8 mouse cellular contexts compared by ENCODE assay signal in genomic region chr7:63912234-63912810, GRCm38 (mm10). TPM values are rescaled to one million over a fixed set of nuclear protein-coding genes. Genes with fewer than 3 reads are reported as not detected.
DNase-seq lines count a peak whose midpoint lies in the region; ATAC-seq and TF ChIP-seq lines count a peak whose summit lies in the region.

No protein-coding gene starts in this region.

- H3K4me1 ChIP-seq in liver, adult 2 months (ENCODE audit: control insufficient read depth, insufficient read depth, low read length): peaks cover 69% of the 10 kb centered on the region
- peaks cover 55% of the 10 kb centered on the region for H3K4me1 ChIP-seq in forebrain, embryonic 15.5 days
- H3K4me1 ChIP-seq in hindbrain, embryonic 13.5 days (replicated peaks): peaks cover 78% of the 10 kb centered on the region
- peaks cover 63% of the 10 kb centered on the region for H3K4me1 ChIP-seq in lung, embryonic 16.5 days (replicated peaks; ENCODE audit: control insufficient read depth, insufficient read depth, low read length)

- no peaks in the 10 kb centered on the region for H3K27me3 ChIP-seq in liver, adult 2 months (ENCODE audit: control insufficient read depth, insufficient read depth, low read length)
- H3K27me3 ChIP-seq in forebrain, embryonic 15.5 days: no peaks in the 10 kb centered on the region
- no peaks in the 10 kb centered on the region for H3K27me3 ChIP-seq in hindbrain, embryonic 13.5 days
- H3K27me3 ChIP-seq in lung, embryonic 16.5 days (ENCODE audit: control insufficient read depth, insufficient read depth, low read depth, low read length): no peaks in the 10 kb centered on the region

- 0 out of 2 replicates have a peak, but pooled peaks have one; percentile 18 for TF ChIP-seq POLR2A in liver, adult 2 months (IDR thresholded peaks at IDR 0.05; ENCODE audit: extremely low read depth, insufficient read depth, low read length)

- no peaks in the 10 kb centered on the region for H3K36me3 ChIP-seq in liver, adult 2 months (ENCODE audit: control insufficient read depth, insufficient read depth, low read length)
- H3K36me3 ChIP-seq in forebrain, embryonic 15.5 days: no peaks in the 10 kb centered on the region
- no peaks in the 10 kb centered on the region for H3K36me3 ChIP-seq in hindbrain, embryonic 13.5 days
- H3K36me3 ChIP-seq in lung, embryonic 16.5 days (ENCODE audit: control insufficient read depth, insufficient read depth, low read length): no peaks in the 10 kb centered on the region

- peaks cover 66% of the 10 kb centered on the region for H3K79me2 ChIP-seq in liver, adult 2 months (ENCODE audit: control insufficient read depth, insufficient read depth, low read length)

- peak overlapping the region; percentile 78 for H3K9ac ChIP-seq in liver, adult 2 months (ENCODE audit: low read depth, low read length)
- H3K9ac ChIP-seq in forebrain, embryonic 15.5 days (replicated peaks): no peak overlapping the region
- no peak overlapping the region for H3K9ac ChIP-seq in hindbrain, embryonic 13.5 days
- H3K9ac ChIP-seq in lung, embryonic 16.5 days (ENCODE audit: low read length): peak overlapping the region; percentile 37; the same call in 1 of the 2 replicates

- H3K4me2 ChIP-seq in forebrain, embryonic 15.5 days (replicated peaks): no peak overlapping the region
- no peak overlapping the region for H3K4me2 ChIP-seq in hindbrain, embryonic 13.5 days
- no peak overlapping the region for H3K4me2 ChIP-seq in lung, embryonic 16.5 days (ENCODE audit: low read depth, low read length)

- peak overlapping the region; percentile 99 for H3K27ac ChIP-seq in liver, adult 2 months (replicated peaks; ENCODE audit: insufficient read depth, low read depth, low read length)
- peak overlapping the region; percentile 52 for H3K27ac ChIP-seq in forebrain, embryonic 15.5 days (replicated peaks)
- peak overlapping the region; percentile 55 for H3K27ac ChIP-seq in hindbrain, embryonic 13.5 days
- peak overlapping the region; percentile 77 for H3K27ac ChIP-seq in lung, embryonic 16.5 days (ENCODE audit: low read length)

- WGBS in liver, adult 2 months: 16% methylated on average over 7 of the region's 7 CpGs
- WGBS in forebrain, embryonic 15.5 days: 23% methylated on average over 7 of the region's 7 CpGs
- 19% methylated on average over 7 of the region's 7 CpGs for WGBS in hindbrain, embryonic 13.5 days
- 14% methylated on average over 7 of the region's 7 CpGs for WGBS in lung, embryonic 16.5 days

- no peak for TF ChIP-seq CTCF in liver, adult 2 months (IDR thresholded peaks at IDR 0.05; ENCODE audit: low read depth, low read length)

- peak; percentile 46 for ATAC-seq in forebrain, embryonic 15.5 days (replicated peaks)
- ATAC-seq in hindbrain, embryonic 13.5 days (ENCODE audit: low FRiP score): 0 out of 2 replicates have a peak, but pooled peaks have one; percentile 33
- ATAC-seq in lung, embryonic 16.5 days (ENCODE audit: low read depth): peak; percentile 69

- H3K9me3 ChIP-seq in forebrain, embryonic 15.5 days: no peaks in the 10 kb centered on the region
- H3K9me3 ChIP-seq in hindbrain, embryonic 13.5 days: no peaks in the 10 kb centered on the region
- H3K9me3 ChIP-seq in lung, embryonic 16.5 days (ENCODE audit: control insufficient read depth, low read length): no peaks in the 10 kb centered on the region

- DNase-seq in liver, adult 2 months (ENCODE audit: extremely low read depth, low read depth, low spot score): no peak
- DNase-seq in liver: no peak
- peak; percentile 63 for DNase-seq in retina, postnatal 1 day
- no peak for DNase-seq in thymus, postnatal 4 days
- no peak for DNase-seq in layer of hippocampus, adult 9-10 months (ENCODE audit: low spot score)

- H3K4me3 ChIP-seq in liver, adult 2 months (ENCODE audit: insufficient read depth, low read depth, low read length): no peak overlapping the region
- no peak overlapping the region for H3K4me3 ChIP-seq in forebrain, embryonic 15.5 days
- H3K4me3 ChIP-seq in hindbrain, embryonic 13.5 days: no peak overlapping the region
- H3K4me3 ChIP-seq in lung, embryonic 16.5 days (ENCODE audit: low read length): no peak overlapping the region

RNA-seq across cellular contexts. Expression of gene E030018B13Rik, which starts 4.3 kb away (rescaled TPM):
- total RNA-seq in liver, adult 2 months (2014; rRNA removed): 0.09 TPM in 1 of 2 replicates, not detected in the other
- not detected in 2 replicates for polyA plus RNA-seq in liver, adult 2 months (2012; rRNA removed)
- polyA plus RNA-seq in forebrain, embryonic 15.5 days (2015; fragmentation: Nextera tagmentation; extraction: Ambion mirVana): 0.31 and 0.39 TPM in 2 replicates
- polyA plus RNA-seq in hindbrain, embryonic 13.5 days (2015; fragmentation: Nextera tagmentation; extraction: Ambion mirVana): 0.19 TPM in 1 of 2 replicates, not detected in the other
- polyA plus RNA-seq in lung, embryonic 16.5 days (2015; fragmentation: Nextera tagmentation; extraction: Ambion mirVana): not detected in 2 replicates

RNA-seq across cellular contexts. Expression of gene Klf13, which starts 26.4 kb away (rescaled TPM):
- 26.2 and 26.4 TPM in 2 replicates for total RNA-seq in liver, adult 2 months (2014; rRNA removed)
- polyA plus RNA-seq in liver, adult 2 months (2012; rRNA removed): 14.1 and 19.8 TPM in 2 replicates
- 34.7 and 34.8 TPM in 2 replicates for polyA plus RNA-seq in forebrain, embryonic 15.5 days (2015; fragmentation: Nextera tagmentation; extraction: Ambion mirVana)
- polyA plus RNA-seq in hindbrain, embryonic 13.5 days (2015; fragmentation: Nextera tagmentation; extraction: Ambion mirVana): 25.7 and 26.9 TPM in 2 replicates
- polyA plus RNA-seq in lung, embryonic 16.5 days (2015; fragmentation: Nextera tagmentation; extraction: Ambion mirVana): 39.0 and 40.1 TPM in 2 replicates

Comparison
In these comparisons a context has a peak if more than half of its experiments do, and no peak if none do; other contexts are left out.
1. H3K9ac ChIP-seq: peak in liver, adult 2 months (single experiment) and lung, embryonic 16.5 days (single experiment); none in forebrain, embryonic 15.5 days (single experiment) and hindbrain, embryonic 13.5 days (single experiment).
2. Peak in every context shown above with its lines, with median percentiles within 50 percentile points of each other: H3K27ac ChIP-seq and ATAC-seq.